Mouse (Mus musculus) heart, postnatal 25 days (tissue): Measurements from ENCODE around the gene Hoxd9. TPM values are rescaled to one million over a fixed set of nuclear protein-coding genes. Genes with fewer than 3 reads are reported as not detected.
A peak's percentile ranks its signal among the peaks of the same experiment; 100 is the strongest.

ENCODE experiments used
- DNase-seq: peaks from one replicate; pipeline ENCODE4 v3.0.0; 2022; ENCODE audit warnings: low spot score
- intact Hi-C: fragments of 180-260 bp; cut with DNase I; formaldehyde crosslinking; loops from one replicate; pipeline ENCODE4 v1.15.1; 2025
- total RNA-seq, 2 experiments: library from RNA; stranded (reverse); gene quantifications; 2 replicates each; pipeline ENCODE4 v1.2.3; 2021

The Hoxd9 gene
- total RNA-seq, 2 experiments from 2014 or later = 0.39 to 0.52 TPM

DNA sequence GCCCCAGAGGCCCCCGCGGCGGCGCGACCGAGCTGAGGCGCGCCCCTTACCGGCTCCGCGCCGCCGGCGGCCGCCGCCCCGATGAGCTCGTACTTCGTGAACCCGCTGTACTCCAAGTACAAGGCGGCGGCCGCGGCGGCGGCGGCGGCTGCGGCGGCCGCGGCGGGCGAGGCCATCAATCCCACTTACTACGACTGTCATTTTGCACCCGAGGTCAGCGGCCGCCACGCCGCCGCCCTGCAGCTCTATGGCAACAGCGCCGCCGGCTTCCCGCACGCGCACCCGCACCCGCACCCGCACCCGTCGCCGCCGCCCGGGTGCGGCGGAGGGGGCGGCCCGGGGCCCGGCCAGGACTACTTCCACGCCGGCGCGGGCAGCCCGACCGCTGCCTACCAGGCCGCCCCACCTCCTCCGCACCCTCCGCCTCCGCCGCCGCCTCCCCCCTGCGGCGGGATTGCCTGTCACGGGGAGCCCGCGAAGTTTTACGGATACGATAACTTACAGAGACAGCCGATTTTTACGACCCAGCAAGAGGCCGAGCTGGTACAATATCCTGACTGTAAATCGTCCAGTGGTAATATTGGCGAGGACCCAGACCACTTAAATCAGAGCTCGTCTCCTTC lies 8.1 kb downstream of the Hoxd9 start:
- DNase-seq = no peak
- intact Hi-C loops = no loop called here

DNA sequence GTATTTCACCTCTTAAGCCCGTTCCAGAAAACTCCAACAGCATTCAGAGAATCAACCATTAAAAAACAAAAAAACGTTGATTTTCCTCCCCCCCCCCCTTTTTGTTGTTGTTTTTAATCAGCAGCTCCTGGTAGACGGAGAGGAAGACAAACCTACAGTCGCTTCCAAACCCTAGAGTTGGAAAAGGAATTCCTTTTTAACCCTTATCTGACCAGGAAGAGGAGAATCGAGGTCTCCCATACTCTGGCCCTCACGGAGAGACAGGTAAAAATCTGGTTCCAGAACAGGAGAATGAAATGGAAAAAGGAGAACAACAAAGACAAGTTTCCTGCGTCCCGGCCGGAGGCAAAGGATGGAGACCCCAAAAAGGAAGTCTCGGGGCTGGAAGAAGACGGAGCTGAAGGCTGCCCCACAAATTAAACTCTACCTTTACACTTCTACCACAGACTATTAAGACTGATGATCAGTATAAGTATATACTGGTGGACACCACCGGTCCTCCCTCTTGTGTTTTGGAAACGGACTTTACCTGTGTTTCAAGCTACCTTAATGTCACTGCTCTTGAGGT lies 8.9 kb downstream of the Hoxd9 start:
- intact Hi-C loops = no loop called here
- DNase-seq = no peak

DNA sequence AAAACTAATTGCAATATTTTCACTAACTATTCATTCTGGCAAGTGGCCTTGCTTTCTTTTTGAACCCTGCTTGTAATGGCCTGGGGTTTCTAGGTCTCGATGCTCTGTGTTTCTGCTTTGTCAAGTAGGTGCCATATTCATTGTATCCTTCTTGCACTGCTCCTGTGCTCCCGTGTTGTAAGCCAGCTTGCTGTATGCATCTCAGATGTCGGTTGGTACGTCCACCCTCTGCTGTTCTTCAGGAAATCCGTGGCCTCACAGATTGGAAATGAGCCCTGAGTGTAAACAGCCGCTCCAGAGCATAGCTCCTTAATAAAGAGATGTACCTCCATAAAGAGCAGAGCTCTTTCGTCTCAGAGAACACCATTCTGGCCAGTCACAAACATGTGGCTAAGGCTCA lies 10.1 kb downstream of the Hoxd9 start:
- no peak for DNase-seq
- intact Hi-C loops = no loop called here

DNA sequence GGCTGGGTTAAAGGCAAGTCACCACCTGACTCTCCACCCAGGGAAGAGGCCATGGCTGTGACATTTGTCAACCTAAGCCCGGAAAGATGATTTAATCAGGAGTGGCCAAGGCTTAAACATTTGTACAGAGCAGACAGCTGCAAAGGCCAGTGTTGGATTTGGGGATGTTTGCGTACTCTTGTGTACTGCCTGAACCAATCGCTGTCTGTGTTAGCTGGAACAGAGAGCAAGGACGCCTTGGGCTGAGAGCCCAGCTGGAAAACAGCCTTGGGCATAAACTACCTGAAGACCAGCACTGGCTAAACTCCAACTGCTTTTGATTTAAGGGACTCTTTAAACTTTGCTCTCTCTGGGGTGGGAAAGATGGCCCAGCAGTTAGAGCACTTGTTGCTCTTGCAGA lies 11.1 kb downstream of the Hoxd9 start:
- no peak for DNase-seq
- intact Hi-C loops = no loop called here

DNA sequence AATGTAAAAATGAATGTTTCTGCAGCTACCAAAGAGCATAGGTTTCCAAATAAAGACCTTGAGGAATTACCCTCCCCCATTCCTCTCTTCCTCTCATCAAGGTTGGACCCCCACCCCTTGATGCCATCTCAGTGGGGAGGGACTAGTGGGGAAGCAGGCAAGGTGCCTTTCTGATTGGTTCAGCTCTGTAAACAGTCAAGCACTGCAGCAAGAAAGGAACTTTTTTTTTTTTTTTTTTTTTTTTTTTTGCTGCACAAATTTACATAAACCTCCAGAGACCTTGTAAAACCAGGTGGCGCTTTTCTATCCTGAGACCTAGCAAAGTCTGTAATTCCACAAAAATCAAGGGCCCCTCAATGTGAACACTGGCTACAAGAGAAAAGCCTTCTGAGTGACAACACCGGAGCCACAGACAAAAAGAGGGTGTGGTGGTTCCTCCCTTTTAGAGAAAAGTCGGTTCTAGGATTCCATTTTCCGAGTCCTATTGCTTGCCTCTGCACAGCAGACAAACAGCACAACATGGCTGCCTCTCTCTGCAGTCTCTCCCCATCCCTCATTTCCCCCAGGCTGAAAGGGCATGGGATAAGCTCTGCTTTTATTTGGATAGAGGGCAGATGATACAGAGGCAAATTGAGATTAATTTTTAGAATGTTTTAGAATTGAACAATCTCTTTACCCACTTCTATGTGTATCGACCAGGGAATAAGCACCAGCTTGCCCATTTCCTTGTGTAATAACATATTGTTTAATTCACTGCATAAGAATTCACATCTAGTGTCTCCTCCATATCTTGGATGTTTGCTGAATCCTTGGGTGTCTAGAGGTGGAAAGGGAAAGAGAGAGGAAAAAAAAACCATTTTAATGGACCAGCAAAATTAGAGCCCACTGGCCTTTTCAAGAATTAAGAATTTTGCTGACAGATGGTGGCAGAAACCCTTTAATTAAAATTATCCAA lies 12.2 kb downstream of the Hoxd9 start:
- DNase-seq = no peak
- intact Hi-C loops = no loop called here

DNA sequence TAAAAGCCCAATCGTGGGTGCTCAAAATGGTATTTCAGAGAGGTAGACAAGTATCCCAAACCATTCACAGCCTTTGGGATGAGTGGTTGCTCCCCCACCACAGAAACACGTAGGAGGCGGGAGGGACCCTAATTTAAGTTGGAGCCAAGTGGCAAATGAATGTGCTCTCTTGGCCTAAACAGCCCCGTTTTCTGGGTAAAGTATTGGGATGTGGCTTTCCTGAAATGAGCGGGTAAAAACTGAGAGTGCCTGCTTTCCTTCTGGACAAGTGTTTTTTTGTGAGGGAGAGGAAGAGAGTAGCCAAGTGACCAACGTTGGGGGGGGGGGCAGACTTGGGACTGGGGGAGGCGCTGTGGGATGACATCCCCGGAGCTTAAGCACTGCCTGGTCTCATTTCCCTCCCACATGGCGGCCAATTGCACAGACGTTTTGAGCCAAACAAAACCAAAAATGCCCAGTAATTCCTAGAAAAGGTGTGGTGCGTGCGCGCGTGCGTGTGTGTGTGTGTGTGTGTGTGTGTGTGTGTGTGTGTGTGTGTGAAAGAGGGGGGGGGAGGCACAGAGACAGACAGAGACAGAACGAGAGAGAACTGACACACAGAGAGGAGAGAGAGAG lies 13.5 kb downstream of the Hoxd9 start:
- intact Hi-C loops = no loop called here
- no peak for DNase-seq

DNA sequence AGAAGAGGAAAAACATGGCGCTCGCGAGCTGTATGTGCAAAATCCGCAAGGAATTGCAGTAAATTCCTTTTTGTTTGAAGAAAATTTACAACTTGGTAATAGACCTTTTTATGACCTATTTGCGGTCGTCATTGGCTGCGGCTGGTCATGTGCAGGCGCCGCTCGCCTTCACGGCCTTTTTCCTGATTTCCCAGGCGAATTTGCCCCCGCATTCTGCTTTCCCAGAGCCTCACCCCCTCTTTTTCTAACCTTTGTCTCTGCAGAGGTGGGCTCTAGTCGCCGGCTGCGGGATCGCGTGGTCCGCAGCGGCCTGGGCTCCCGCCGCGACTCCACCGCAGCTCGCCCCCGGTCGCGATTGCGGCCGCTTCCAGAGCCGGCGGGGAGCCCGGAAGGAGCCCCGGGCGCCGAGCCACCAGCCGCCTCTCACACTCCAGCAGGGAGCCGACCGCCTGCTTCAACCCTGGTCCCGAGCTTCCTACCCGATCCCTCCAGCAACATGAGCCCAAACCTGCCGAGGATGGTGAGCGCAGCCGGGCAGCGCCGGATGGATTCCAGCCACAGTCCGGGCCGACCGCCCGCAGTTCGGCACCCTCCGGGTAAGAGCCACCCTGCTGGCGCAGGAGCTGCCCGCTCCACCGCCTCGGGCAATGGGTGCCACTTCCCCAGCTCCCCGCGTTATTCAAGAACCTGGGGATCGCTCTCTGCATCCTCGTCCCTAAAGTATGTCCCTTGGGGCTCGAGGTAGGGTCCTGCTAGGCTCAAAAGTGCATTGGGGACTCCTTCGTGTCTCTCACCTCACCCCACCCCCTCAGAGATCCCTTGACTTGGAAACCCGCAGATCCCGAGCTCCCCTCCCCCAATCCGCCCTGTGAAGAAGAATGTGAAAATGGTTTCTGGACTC lies 14.4 kb downstream of the Hoxd9 start, which contains the start of the genes Hoxd3 and Hoxd4:
Gene Hoxd3 (plus strand): TSS at position 207 of the 901 bp plus-strand sequence.
Gene Hoxd4 (plus strand): TSS at position 209 of the 901 bp plus-strand sequence.
- no peak for DNase-seq
- intact Hi-C loops = no loop called here

DNA sequence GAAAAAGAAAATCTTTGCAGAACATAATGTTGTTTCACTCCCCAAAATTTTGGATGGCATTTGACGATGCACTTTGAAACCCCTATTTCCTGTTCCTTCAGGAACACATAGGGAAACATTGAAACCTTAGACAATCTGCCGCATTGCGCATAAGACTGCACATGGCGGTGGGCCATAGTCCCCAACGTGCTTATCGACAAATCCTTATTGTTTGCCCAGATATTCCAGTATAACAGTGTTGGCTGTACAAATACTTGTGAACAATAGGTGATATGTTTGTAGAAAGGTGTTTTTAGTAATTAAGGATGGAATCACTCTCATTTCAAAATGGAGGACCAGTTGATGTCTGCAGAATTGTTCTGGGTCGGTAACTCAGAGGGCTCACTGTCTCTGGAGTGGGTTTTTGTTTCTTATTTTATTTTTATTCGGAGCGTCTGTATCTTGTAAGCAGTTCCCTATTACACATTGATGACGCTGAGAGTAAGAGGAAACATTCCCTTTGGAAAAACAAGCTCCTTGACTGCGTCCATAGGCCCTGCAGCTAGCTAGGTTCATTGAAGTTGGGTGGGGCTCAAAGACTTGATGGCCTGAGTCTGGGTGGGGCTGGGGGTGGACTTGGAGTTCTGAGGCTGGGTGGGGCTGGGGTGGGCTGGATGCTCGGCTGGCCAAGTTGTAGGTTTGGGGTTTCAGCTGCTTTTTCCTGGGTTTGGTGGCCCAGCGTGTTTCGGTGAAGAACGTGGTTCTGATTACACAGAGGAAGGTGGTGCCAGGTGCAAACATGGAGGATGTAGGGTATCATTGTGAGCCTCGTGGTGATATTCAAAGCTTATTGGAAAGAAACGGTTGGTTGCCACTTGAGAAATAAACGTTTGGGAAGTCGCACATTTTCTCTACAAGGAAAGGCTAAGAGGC lies 16.0 kb downstream of the Hoxd9 start:
- DNase-seq = no peak
- intact Hi-C loops = no loop called here

DNA sequence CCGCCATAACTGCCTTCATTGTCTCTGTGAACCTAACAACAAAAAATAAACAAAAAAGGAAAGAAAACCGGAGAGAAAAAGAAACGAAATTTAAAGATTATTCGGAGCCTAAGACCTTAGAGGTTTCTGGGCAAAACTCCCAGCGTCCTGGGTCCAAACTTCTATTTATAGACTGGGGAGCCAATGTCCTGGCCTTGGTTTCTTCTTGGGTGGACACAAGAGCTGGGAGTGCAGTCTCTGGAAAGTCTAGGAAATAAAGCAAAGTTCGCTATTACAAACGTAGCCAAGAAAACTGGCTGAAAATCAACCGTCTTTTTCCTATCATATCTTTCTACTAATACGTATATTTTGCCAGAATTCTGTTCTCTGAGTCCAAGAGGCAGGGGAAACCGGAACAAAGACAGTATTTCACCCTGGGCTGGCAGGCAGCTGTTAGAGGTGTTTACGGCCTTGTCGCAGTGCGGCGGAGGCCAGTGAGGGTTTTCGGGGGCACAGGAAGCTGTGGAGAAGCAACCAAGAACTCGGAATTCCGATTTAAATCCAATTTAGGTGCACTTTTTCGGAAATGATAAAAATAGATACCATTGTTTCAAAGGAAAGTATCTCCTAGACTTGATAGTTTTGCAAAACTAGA lies 16.7 kb downstream of the Hoxd9 start:
- intact Hi-C loops = no loop called here

DNA sequence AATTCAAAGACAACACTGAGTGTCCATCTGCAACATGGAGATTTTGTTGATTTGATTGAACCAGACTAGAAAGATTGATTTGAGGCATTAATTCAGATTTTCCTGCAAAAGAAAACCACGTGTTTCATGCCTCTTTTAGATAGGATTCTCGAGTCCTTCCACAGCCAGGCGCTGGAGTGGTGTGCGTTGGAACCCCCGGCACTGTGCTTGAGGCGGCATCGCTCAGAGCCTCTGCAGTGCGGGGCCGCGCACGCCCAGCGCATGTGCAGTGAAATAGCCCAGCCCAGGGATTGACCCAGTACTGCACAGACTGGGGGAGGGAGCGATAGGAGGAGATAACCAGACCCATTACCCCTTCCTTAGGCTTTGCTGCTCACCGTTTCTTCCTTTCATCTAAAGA lies 17.4 kb downstream of the Hoxd9 start:
- intact Hi-C loops = loop anchor here (1.0 kb wide), 3 partner anchors 249 to 423 kb away; no protein-coding TSS in a partner anchor
- DNase-seq = no peak

More for the DNA sequence above, 16.7 kb downstream of the Hoxd9 start:
- DNase-seq = no peak

DNA sequence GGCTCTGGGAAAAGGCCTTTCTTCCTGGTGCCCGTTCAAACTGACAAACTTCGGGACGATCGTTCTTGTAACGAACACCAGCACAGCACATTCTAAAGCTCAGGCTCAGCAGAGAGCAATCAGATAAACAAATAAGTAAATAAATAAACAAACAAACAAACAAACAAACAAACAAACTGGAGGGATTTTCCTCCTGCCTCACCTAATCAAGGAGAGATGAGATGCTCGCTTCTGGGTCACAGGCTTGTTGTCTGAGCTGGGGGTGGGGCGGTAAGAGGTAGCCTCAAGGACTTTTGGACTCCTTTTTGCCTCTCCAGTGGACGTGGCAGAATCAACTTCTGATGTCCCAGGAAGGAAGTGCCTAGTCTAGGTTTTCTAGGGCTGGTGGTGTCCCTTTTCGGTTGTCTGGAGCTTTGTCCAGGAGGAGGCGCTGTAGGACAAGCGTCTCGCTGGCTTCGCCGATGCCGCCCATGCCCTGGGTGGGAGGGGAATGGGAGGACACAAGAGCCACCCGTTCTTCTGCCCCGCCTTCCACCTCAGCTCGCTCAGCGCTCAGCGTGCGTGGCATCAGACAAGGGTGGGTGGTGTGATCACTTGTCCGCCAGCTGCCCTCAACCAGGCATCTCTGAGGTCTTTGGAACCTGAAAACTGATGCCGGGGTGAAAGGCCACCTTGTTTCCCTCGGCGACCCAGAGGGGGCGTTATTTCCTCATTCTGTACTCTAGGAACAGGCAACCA lies 18.1 kb downstream of the Hoxd9 start:
- intact Hi-C loops = loop anchor here (1.0 kb wide), 3 partner anchors 249 to 423 kb away; no protein-coding TSS in a partner anchor
- DNase-seq = peak; percentile 55

DNA sequence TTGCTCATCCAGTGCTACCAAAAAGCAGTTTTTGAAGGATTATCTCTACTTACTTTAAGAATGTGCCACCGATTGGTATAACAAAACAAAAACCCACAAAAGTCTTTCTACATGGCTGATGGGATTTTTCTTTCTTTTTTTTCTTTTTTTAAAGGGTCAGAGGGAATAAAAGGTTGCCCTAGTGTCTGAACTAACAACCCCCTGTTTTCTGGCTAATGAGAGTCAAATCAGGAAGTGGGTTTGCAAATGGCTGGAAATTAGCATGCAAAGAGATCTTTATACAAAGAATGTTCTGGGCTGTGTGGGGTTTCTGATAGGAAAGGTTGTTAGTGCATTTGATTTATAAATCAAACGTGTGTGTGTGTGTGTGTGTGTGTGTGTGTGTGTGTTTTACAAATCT lies 22.9 kb downstream of the Hoxd9 start:
- no peak for DNase-seq
- intact Hi-C loops = no loop called here

DNA sequence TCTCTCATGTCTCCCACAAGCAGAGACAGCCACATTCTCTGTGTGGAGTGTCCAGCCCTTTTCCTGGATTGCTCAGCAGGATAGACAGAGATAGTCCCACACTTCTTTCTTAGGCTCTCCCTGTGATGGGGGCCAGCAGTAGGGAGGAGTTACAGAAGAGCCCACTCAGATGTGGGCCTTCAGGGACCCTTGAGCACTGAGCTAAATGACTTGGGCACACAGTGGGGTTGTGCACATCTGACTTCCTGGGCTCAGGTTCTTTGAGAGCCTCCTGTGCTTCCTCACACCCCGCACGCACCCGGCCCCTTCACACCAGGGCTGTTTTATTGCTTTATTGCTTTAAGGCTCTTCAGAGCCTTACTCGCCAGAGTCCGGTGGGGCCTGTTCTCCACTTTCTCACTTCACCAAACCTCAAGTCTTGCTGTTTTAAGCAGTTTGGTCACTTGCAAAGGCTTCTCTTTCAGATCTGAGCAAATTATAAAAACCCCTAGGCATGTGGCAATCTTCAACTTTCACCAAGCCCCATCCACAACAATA lies 23.5 kb downstream of the Hoxd9 start:
- intact Hi-C loops = no loop called here

DNA sequence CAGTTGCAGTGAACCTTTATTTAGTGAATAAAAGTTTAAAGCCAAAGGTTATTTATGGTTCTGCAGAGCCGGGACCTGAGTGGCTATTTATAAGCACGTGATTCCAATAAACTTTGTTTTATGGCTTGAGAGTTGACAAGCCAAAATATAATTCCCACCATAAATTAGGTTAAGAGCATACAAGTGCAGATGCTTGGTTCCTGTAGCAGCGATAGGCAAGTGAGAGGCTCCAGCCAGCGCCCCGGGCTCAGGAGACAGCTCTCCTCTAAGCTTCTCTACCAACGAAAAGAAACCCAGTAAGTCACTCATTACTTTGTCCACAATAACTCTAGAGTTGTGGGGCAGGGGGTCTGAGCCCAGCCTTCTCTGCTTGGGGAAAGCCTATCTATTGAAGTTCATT lies 24.4 kb downstream of the Hoxd9 start:
- intact Hi-C loops = no loop called here
- DNase-seq = no peak

More for the DNA sequence above, 23.5 kb downstream of the Hoxd9 start:
- DNase-seq = no peak

DNA sequence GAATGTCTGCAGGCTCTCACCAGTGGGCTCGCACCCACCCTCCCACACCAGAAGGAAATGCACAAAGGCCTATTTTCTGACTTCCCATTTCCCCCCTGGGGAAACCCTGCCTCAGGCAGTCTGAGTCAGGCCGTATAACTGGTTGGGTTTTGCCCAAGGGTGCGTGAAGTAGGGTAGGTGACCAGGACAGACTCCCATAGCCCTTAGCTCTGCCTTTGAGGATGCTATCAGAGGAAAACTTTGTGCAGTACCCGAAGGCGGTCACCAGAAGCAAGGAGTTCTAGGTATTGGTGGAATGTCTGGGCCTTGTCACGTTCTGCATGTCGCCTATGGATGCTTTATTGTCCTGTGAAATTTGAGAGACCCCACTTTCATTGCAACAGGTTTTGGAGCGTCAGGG lies 25.4 kb downstream of the Hoxd9 start:
- intact Hi-C loops = no loop called here
- no peak for DNase-seq

DNA sequence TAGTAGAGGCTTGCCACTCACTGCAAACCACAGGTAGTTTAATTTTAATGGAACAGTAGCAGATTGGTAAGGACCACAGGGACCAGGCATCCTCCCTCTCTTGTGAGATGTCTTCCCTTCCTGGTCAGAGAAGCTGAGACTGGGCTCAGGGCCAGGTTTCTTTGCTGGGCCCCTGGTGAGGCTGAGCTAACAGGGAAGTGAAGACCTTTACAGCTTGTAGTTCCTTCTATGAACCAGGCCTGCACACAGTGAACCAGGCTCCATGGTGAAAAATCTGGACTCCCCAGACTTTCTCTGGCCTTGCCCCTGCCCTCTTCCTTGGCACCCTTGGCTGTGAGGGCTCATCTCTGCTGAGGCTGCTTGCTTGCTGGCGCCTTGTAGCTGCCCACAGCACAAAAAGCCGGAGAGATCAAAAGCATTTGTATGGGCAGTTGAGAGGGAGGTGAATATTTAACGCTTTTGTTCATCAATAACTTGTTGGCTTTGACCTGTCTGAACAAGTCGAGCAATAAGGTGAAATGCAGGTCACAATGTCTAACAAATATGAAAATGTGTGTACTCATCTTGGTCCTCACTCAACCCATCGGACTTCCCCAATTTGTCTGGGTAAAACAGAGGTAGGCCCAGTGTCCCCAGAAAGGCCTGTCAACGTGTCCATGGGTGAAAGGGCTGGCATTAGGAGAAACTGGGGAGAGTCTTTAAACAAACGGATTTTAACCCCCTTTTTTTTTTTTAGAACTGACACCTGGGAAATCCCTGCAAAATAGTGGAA lies 26.9 kb downstream of the Hoxd9 start:
- intact Hi-C loops = no loop called here
- no peak for DNase-seq
